Mouse (Mus musculus) frontal cortex, adult (tissue): ENCODE data around the gene Cygb.
"Not testable (repeated sequence)": the region's sequence is repeated elsewhere in the genome, so short reads cannot be mapped to it uniquely, and the experiment has no call there.

ENCODE experiments used
- ATAC-seq: cut with Nextera tagmentation; 2 replicates; pipeline ENCODE4 v1.9.2; 2017; ENCODE audit warnings: mild to moderate bottlenecking, moderate library complexity, mixed read lengths; ENCODE audit not compliant: low TSS enrichment

Cygb gene

GRCm38 (mm10) chr11:116674616-116675379, 20.7 kb upstream of the Cygb start:
- no peak for ATAC-seq

GRCm38 (mm10) chr11:116673410-116673809, 19.3 kb upstream of the Cygb start:
- no peak for ATAC-seq

- ATAC-seq, result no peak
Measured at GRCm38 (mm10) chr11:116672595-116672994, 18.5 kb upstream of the Cygb start.

GRCm38 (mm10) chr11:116671845-116672434, 17.8 kb upstream of the Cygb start:
- peak; percentile 35; the same call in 1 of the 2 replicates for ATAC-seq

- ATAC-seq, result peak; percentile 96
Measured at GRCm38 (mm10) chr11:116671112-116671844, 17.2 kb upstream of the Cygb start.

- ATAC-seq, result no peak
Measured at GRCm38 (mm10) chr11:116670386-116670785, 16.3 kb upstream of the Cygb start.

GRCm38 (mm10) chr11:116669787-116670365, 15.8 kb upstream of the Cygb start:
- no peak for ATAC-seq

GRCm38 (mm10) chr11:116669316-116669715, 15.2 kb upstream of the Cygb start:
- no peak for ATAC-seq

- ATAC-seq, result no peak
Measured at GRCm38 (mm10) chr11:116668839-116669238, 14.7 kb upstream of the Cygb start.

- ATAC-seq, result no peak
Measured at GRCm38 (mm10) chr11:116668381-116668825, 14.3 kb upstream of the Cygb start.

- ATAC-seq, result no peak
Measured at GRCm38 (mm10) chr11:116667930-116668329, 13.8 kb upstream of the Cygb start.

- not testable (repeated sequence) for ATAC-seq
Measured at GRCm38 (mm10) chr11:116667012-116667411, 12.9 kb upstream of the Cygb start.

GRCm38 (mm10) chr11:116666566-116666965, 12.5 kb upstream of the Cygb start:
- no peak for ATAC-seq

GRCm38 (mm10) chr11:116665289-116665688, 11.2 kb upstream of the Cygb start:
- ATAC-seq, result no peak

GRCm38 (mm10) chr11:116661948-116662377, 7.8 kb upstream of the Cygb start:
- peak; percentile 53; the same call in 1 of the 2 replicates for ATAC-seq

- peak; percentile 28; the same call in 1 of the 2 replicates for ATAC-seq
Measured at GRCm38 (mm10) chr11:116661291-116661947, 7.3 kb upstream of the Cygb start.

- no peak for ATAC-seq
Measured at GRCm38 (mm10) chr11:116660181-116660580, 6.1 kb upstream of the Cygb start.

- ATAC-seq, result no peak
Measured at GRCm38 (mm10) chr11:116659027-116659621, 5.0 kb upstream of the Cygb start.

- no peak for ATAC-seq
Measured at GRCm38 (mm10) chr11:116658238-116658637, 4.1 kb upstream of the Cygb start.

GRCm38 (mm10) chr11:116657311-116658223, 3.5 kb upstream of the Cygb start:
- peak; percentile 68 for ATAC-seq
